Mouse (Mus musculus) midbrain, embryonic 11.5 days (tissue): ENCODE measurements around the gene Ttc9c. TPM values are rescaled to one million over a fixed set of nuclear protein-coding genes. Genes with fewer than 3 reads are reported as not detected.

Experiments used
- ATAC-seq: fragments of 200-750 bp; cut with Nextera tagmentation; 2 replicates; pipeline ENCODE4 v1.8.0; 2017; ENCODE audit warnings: moderate TSS enrichment, moderate library complexity; ENCODE audit not compliant: low FRiP score
- DNase-seq: peaks from one replicate; pipeline ENCODE4 v3.0.0; 2015; ENCODE audit warnings: low spot score; ENCODE audit errors: missing footprints
- H3K27ac ChIP-seq: fragments of 300-500 bp; sonication (generic); 2 replicates; pipeline ENCODE4 v1.5.1; 2014; ENCODE audit warnings: low read depth, low read length
- H3K27me3 ChIP-seq: fragments of 300-500 bp; sonication (generic); 2 replicates; pipeline ENCODE4 v1.6.1; 2014; ENCODE audit warnings: mild to moderate bottlenecking, low read length, moderate library complexity, mixed read lengths; ENCODE audit not compliant: control insufficient read depth, insufficient read depth
- H3K36me3 ChIP-seq: fragments of 300-500 bp; sonication (generic); 2 replicates; pipeline ENCODE4 v1.6.1; 2014; ENCODE audit warnings: mild to moderate bottlenecking, low read length, moderate library complexity, mixed read lengths; ENCODE audit not compliant: control insufficient read depth, insufficient read depth
- H3K4me1 ChIP-seq: fragments of 300-500 bp; sonication (generic); 2 replicates; pipeline ENCODE4 v1.6.1; 2014; ENCODE audit warnings: low read length; ENCODE audit not compliant: control insufficient read depth, insufficient read depth
- H3K4me2 ChIP-seq: fragments of 300-500 bp; sonication (generic); 2 replicates; pipeline ENCODE4 v1.6.1; 2014; ENCODE audit warnings: mild to moderate bottlenecking, moderate library complexity
- H3K4me3 ChIP-seq: fragments of 300-500 bp; sonication (generic); 2 replicates; pipeline ENCODE4 v1.5.1; 2014; ENCODE audit warnings: low read depth, low read length
- H3K9ac ChIP-seq: fragments of 300-500 bp; sonication (generic); 2 replicates; pipeline ENCODE4 v1.6.1; 2014; ENCODE audit warnings: low read length
- H3K9me3 ChIP-seq: fragments of 300-500 bp; sonication (generic); 2 replicates; pipeline ENCODE4 v1.6.1; 2016; ENCODE audit warnings: low read length; ENCODE audit not compliant: control insufficient read depth
- WGBS: fragments of 180-500 bp; shearing (Covaris S2); extraction: QIAGEN DNeasy Blood & Tissue Kit; methylation state at CpG from one replicate; pipeline ENCODE4 v1.1.7; 2014; 5-methylcytosine and 5-hydroxymethylcytosine counted together
- polyA plus RNA-seq: library from polyadenylated mRNA; unstranded; fragments of >200 nt; fragmentation: Nextera tagmentation; extraction: Ambion mirVana; gene quantifications from 2 replicates; pipeline ENCODE4 v1.2.1, GENCODE M21; 2014

The Ttc9c gene
- polyA plus RNA-seq, 1 experiment from 2014 or later, result 51.7 TPM

- no peak for ATAC-seq
- WGBS, result 40% methylated on average over 3 of the region's 3 CpGs
- H3K27ac ChIP-seq, result no peak overlapping the region
- peaks cover 8% of the 10 kb centered on the region; the same call in 1 of the 2 replicates for H3K36me3 ChIP-seq
- H3K4me3 ChIP-seq, result no peak overlapping the region
- no peaks in the 10 kb centered on the region for H3K27me3 ChIP-seq
- H3K4me2 ChIP-seq, result peak overlapping the region; percentile 20; the same call in 1 of the 2 replicates
- H3K9ac ChIP-seq, result no peak overlapping the region; the same call in 1 of the 2 replicates
- no peak for DNase-seq
- H3K4me1 ChIP-seq, result peaks cover 21% of the 10 kb centered on the region
- no peaks in the 10 kb centered on the region for H3K9me3 ChIP-seq
Measured at GRCm38 (mm10) chr19:8817001-8817400, 2.1 kb downstream of the Ttc9c start.

- H3K9me3 ChIP-seq, result no peaks in the 10 kb centered on the region
- ATAC-seq (no peak), DNase-seq (no peak)
- peaks cover 12% of the 10 kb centered on the region; the same call in 1 of the 2 replicates for H3K36me3 ChIP-seq
- peaks cover 17% of the 10 kb centered on the region for H3K4me1 ChIP-seq
- no peaks in the 10 kb centered on the region for H3K27me3 ChIP-seq
- WGBS, result 83% methylated on average over 11 of the region's 11 CpGs
- no peak overlapping the region for H3K4me3 ChIP-seq
- no peak overlapping the region for H3K9ac ChIP-seq
- no peak overlapping the region for H3K4me2 ChIP-seq
- H3K27ac ChIP-seq, result no peak overlapping the region
Measured at GRCm38 (mm10) chr19:8815812-8816211, 3.3 kb downstream of the Ttc9c start.

- H3K9ac ChIP-seq, result no peak overlapping the region
- H3K4me3 ChIP-seq, result no peak overlapping the region
- H3K36me3 ChIP-seq, result peaks cover 21% of the 10 kb centered on the region; the same call in 1 of the 2 replicates
- H3K4me1 ChIP-seq, result peaks cover 4% of the 10 kb centered on the region
- H3K27ac ChIP-seq, result no peak overlapping the region
- H3K9me3 ChIP-seq, result no peaks in the 10 kb centered on the region
- ATAC-seq, result no peak
- no peaks in the 10 kb centered on the region for H3K27me3 ChIP-seq
- no peak overlapping the region for H3K4me2 ChIP-seq
- no peak for DNase-seq
- WGBS, result 95% methylated on average over 5 of the region's 5 CpGs
Measured at GRCm38 (mm10) chr19:8806810-8807209, 12.3 kb downstream of the Ttc9c start.

GRCm38 (mm10) chr19:8803879-8804660 lies 15.1 kb downstream of the Ttc9c start:
- peaks cover 8% of the 10 kb centered on the region for H3K4me1 ChIP-seq
- no peak overlapping the region for H3K4me2 ChIP-seq
- 95% methylated on average over 11 of the region's 11 CpGs for WGBS
- no peaks in the 10 kb centered on the region for H3K9me3 ChIP-seq
- no peak overlapping the region for H3K27ac ChIP-seq
- H3K4me3 ChIP-seq, result no peak overlapping the region
- ATAC-seq, result no peak
- no peak overlapping the region for H3K9ac ChIP-seq
- H3K27me3 ChIP-seq, result no peaks in the 10 kb centered on the region
- DNase-seq, result no peak
- peaks cover 8% of the 10 kb centered on the region; the same call in 1 of the 2 replicates for H3K36me3 ChIP-seq

GRCm38 (mm10) chr19:8803204-8803780 lies 15.8 kb downstream of the Ttc9c start:
- peaks cover 8% of the 10 kb centered on the region; the same call in 1 of the 2 replicates for H3K36me3 ChIP-seq
- no peaks in the 10 kb centered on the region for H3K27me3 ChIP-seq
- 89% methylated on average over 9 of the region's 9 CpGs for WGBS
- H3K4me2 ChIP-seq, result peak overlapping the region; percentile 49
- peaks cover 8% of the 10 kb centered on the region for H3K4me1 ChIP-seq
- ATAC-seq (no peak), DNase-seq (no peak)
- no peaks in the 10 kb centered on the region for H3K9me3 ChIP-seq
- no peak overlapping the region for H3K27ac ChIP-seq
- H3K4me3 ChIP-seq, result no peak overlapping the region
- peak overlapping the region; percentile 33; the same call in 1 of the 2 replicates for H3K9ac ChIP-seq

GRCm38 (mm10) chr19:8802130-8802821 lies 16.9 kb downstream of the Ttc9c start, which contains the start of gene Zbtb3:
Zbtb3 (plus strand) TSS chr19:8802555.
- H3K27me3 ChIP-seq, result no peaks in the 10 kb centered on the region
- H3K27ac ChIP-seq, result peak within 1 kb of the TSS; percentile 65; the same call in 1 of the 2 replicates
- H3K9me3 ChIP-seq, result no peaks in the 10 kb centered on the region
- peak within 1 kb of the TSS; percentile 70 for H3K9ac ChIP-seq
- H3K4me2 ChIP-seq, result peak within 1 kb of the TSS; percentile 49
- peak within 1 kb of the TSS; percentile 57 for H3K4me3 ChIP-seq
- ATAC-seq (peak; percentile 98), DNase-seq (peak; percentile 99)
- peaks cover 11% of the 10 kb centered on the region for H3K4me1 ChIP-seq
- H3K36me3 ChIP-seq, result peaks cover 8% of the 10 kb centered on the region; the same call in 1 of the 2 replicates
- WGBS, result under 1% methylated on average over 30 of the region's 30 CpGs

- ATAC-seq (no peak), DNase-seq (no peak)
- H3K27me3 ChIP-seq, result no peaks in the 10 kb centered on the region
- H3K4me3 ChIP-seq, result no peak overlapping the region
- H3K4me1 ChIP-seq, result peaks cover 11% of the 10 kb centered on the region
- no peak overlapping the region for H3K27ac ChIP-seq
- H3K9ac ChIP-seq, result no peak overlapping the region
- peaks cover 2% of the 10 kb centered on the region; the same call in 1 of the 2 replicates for H3K36me3 ChIP-seq
- H3K4me2 ChIP-seq, result no peak overlapping the region; the same call in 1 of the 2 replicates
- no peaks in the 10 kb centered on the region for H3K9me3 ChIP-seq
Measured at GRCm38 (mm10) chr19:8798947-8799315, 20.2 kb downstream of the Ttc9c start.

GRCm38 (mm10) chr19:8798264-8798946 lies 20.7 kb downstream of the Ttc9c start, which contains the start of gene Polr2g:
Polr2g (minus strand) TSS chr19:8798577.
- peak within 1 kb of the TSS; percentile 75 for H3K4me3 ChIP-seq
- H3K4me1 ChIP-seq, result peaks cover 11% of the 10 kb centered on the region
- no peak within 1 kb of the TSS for H3K27ac ChIP-seq
- peaks cover 7% of the 10 kb centered on the region for H3K36me3 ChIP-seq
- H3K27me3 ChIP-seq, result no peaks in the 10 kb centered on the region
- H3K9me3 ChIP-seq, result no peaks in the 10 kb centered on the region
- H3K4me2 ChIP-seq, result peak within 1 kb of the TSS; percentile 88
- DNase-seq (peak; percentile 99), ATAC-seq (peak; percentile 79)
- WGBS, result 2% methylated on average over 25 of the region's 25 CpGs
- peak within 1 kb of the TSS; percentile 84 for H3K9ac ChIP-seq
